Mouse (Mus musculus): Measurements from ENCODE around the gene Idh1.

Gene Idh1

GRCm38 (mm10) chr1:65122574-65123372, 63.5 kb downstream of the Idh1 start, which contains the start of gene D630023F18Rik:
Gene D630023F18Rik (minus strand): TSS chr1:65123214.
- in situ Hi-C loops (cut with MboI; ENCODE audit: unreplicated experiment in 2 of 2) = loop anchor here in 1 of 2 experiments (25.0 kb wide), 1 partner anchor 265 kb away; no protein-coding TSS in a partner anchor

GRCm38 (mm10) chr1:65119438-65119837, 66.9 kb downstream of the Idh1 start, which contains the start of gene Gm28845:
Gene Gm28845 (minus strand): TSS chr1:65119558.
- in situ Hi-C loops (cut with MboI; ENCODE audit: unreplicated experiment in 2 of 2) = loop anchor here in 1 of 2 experiments (25.0 kb wide), 1 partner anchor 268 kb away; no protein-coding TSS in a partner anchor

- in situ Hi-C loops (cut with MboI; ENCODE audit: unreplicated experiment in 2 of 2) = loop anchor here in 1 of 2 experiments (25.0 kb wide), 1 partner anchor 269 kb away; no protein-coding TSS in a partner anchor
These were observed 68.0 kb downstream of the Idh1 start for GRCm38 (mm10) chr1:65118150-65118913.

GRCm38 (mm10) chr1:65113536-65114172, 72.6 kb downstream of the Idh1 start:
- in situ Hi-C loops (cut with MboI; ENCODE audit: unreplicated experiment in 2 of 2) = loop anchor here in 1 of 2 experiments (5.0 to 25.0 kb wide), 2 partner anchors 64 to 274 kb away; no protein-coding TSS in a partner anchor

- in situ Hi-C loops (cut with MboI; ENCODE audit: unreplicated experiment in 2 of 2) = loop anchor here in 1 of 2 experiments (5.0 to 25.0 kb wide), 2 partner anchors 64 to 274 kb away; no protein-coding TSS in a partner anchor
These were observed 73.5 kb downstream of the Idh1 start for GRCm38 (mm10) chr1:65112807-65113196.

GRCm38 (mm10) chr1:65112031-65112806, 74.1 kb downstream of the Idh1 start:
- in situ Hi-C loops (cut with MboI; ENCODE audit: unreplicated experiment in 2 of 2) = loop anchor here in 1 of 2 experiments (5.0 to 25.0 kb wide), 2 partner anchors 65 to 275 kb away; no protein-coding TSS in a partner anchor

GRCm38 (mm10) chr1:65109756-65110435, 76.4 kb downstream of the Idh1 start:
- in situ Hi-C loops (cut with MboI; ENCODE audit: unreplicated experiment in 2 of 2) = loop anchor here in 1 of 2 experiments (5.0 to 25.0 kb wide), 2 partner anchors 67 to 277 kb away; no protein-coding TSS in a partner anchor

- in situ Hi-C loops (cut with MboI; ENCODE audit: unreplicated experiment in 2 of 2) = loop anchor here in 1 of 2 experiments (25.0 kb wide), 1 partner anchor 278 kb away; no protein-coding TSS in a partner anchor
These were observed 77.1 kb downstream of the Idh1 start for GRCm38 (mm10) chr1:65109196-65109595.
